Mouse (Mus musculus): Measurements from ENCODE around the gene Mcam. TPM values are rescaled to one million over a fixed set of nuclear protein-coding genes. Genes with fewer than 3 reads are reported as not detected.

Gene Mcam
- polyA plus RNA-seq, 2 experiments = 3.1 to 6.2 TPM

- Histone ChIP-seq H3K27ac (no peak overlapping the region), H3K36me3 (replicated peaks; ENCODE audit: control insufficient read depth, insufficient read depth, low read depth) (no peaks in the 10 kb centered on the region; the same call in 1 of the 2 replicates), H3K27me3 (ENCODE audit: control insufficient read depth, insufficient read depth, low read length) (no peaks in the 10 kb centered on the region), H3K9ac (replicated peaks) (no peak overlapping the region), H3K4me3 (ENCODE audit: insufficient read depth in 1 of 2, low read depth in 2 of 2, low read length in 2 of 2) (no peak overlapping the region), H3K4me2 (ENCODE audit: low read depth) (no peak overlapping the region), H3K9me3 (ENCODE audit: control insufficient read depth, low read length) (no peaks in the 10 kb centered on the region), H3K4me1 (replicated peaks; ENCODE audit: control insufficient read depth in 2 of 2, insufficient read depth in 2 of 2, low read length in 1 of 2) (no peaks in the 10 kb centered on the region)
- WGBS (ENCODE audit: insufficient replicate concordance) = 81% methylated on average over 5 of the region's 5 CpGs
- DNase-seq (ENCODE audit: low read depth in 3 of 3, low spot score in 3 of 3) = no peak
- no peak for TF ChIP-seq CTCF (IDR thresholded peaks at IDR 0.05; ENCODE audit: low read depth)
- TF ChIP-seq EP300 (IDR thresholded peaks at IDR 0.05; ENCODE audit: low read depth) = no peak
- no peak for ATAC-seq (ENCODE audit: insufficient read depth)
These were observed 9.2 kb downstream of the Mcam start for GRCm38 (mm10) chr9:44143421-44143820.

- DNase-seq (ENCODE audit: low read depth in 3 of 3, low spot score in 3 of 3) = no peak
These were observed 9.9 kb downstream of the Mcam start for GRCm38 (mm10) chr9:44144023-44144717.

GRCm38 (mm10) chr9:44144718-44145060 lies 10.4 kb downstream of the Mcam start:
- TF ChIP-seq EP300 (IDR thresholded peaks at IDR 0.05; ENCODE audit: low read depth) = no peak
- no peak for TF ChIP-seq CTCF (IDR thresholded peaks at IDR 0.05; ENCODE audit: low read depth)
- no peaks in the 10 kb centered on the region for H3K4me1 ChIP-seq (replicated peaks; ENCODE audit: control insufficient read depth in 2 of 2, insufficient read depth in 2 of 2, low read length in 1 of 2)
- no peak overlapping the region for H3K27ac ChIP-seq
- no peak for ATAC-seq (ENCODE audit: insufficient read depth)
- H3K27me3 ChIP-seq (ENCODE audit: control insufficient read depth, insufficient read depth, low read length) = no peaks in the 10 kb centered on the region
- H3K9me3 ChIP-seq (ENCODE audit: control insufficient read depth, low read length) = no peaks in the 10 kb centered on the region
- H3K4me3 ChIP-seq (ENCODE audit: insufficient read depth in 1 of 2, low read depth in 2 of 2, low read length in 2 of 2) = no peak overlapping the region
- H3K4me2 ChIP-seq (ENCODE audit: low read depth) = no peak overlapping the region
- H3K36me3 ChIP-seq (replicated peaks; ENCODE audit: control insufficient read depth, insufficient read depth, low read depth) = peaks cover 2% of the 10 kb centered on the region
- no peak overlapping the region for H3K9ac ChIP-seq (replicated peaks)
- DNase-seq (ENCODE audit: low read depth in 3 of 3, low spot score in 3 of 3) = no peak

More at GRCm38 (mm10) chr9:44144023-44144717, 9.9 kb downstream of the Mcam start:
- H3K4me1 ChIP-seq (replicated peaks; ENCODE audit: control insufficient read depth in 2 of 2, insufficient read depth in 2 of 2, low read length in 1 of 2) = no peaks in the 10 kb centered on the region
- 53% methylated on average over 7 of the region's 8 CpGs for WGBS (ENCODE audit: insufficient replicate concordance)
- no peak overlapping the region for H3K4me3 ChIP-seq (ENCODE audit: insufficient read depth in 1 of 2, low read depth in 2 of 2, low read length in 2 of 2)
- no peak overlapping the region for H3K27ac ChIP-seq
- no peak overlapping the region for H3K4me2 ChIP-seq (ENCODE audit: low read depth)
- no peaks in the 10 kb centered on the region for H3K27me3 ChIP-seq (ENCODE audit: control insufficient read depth, insufficient read depth, low read length)
- H3K9ac ChIP-seq (replicated peaks) = no peak overlapping the region
- no peaks in the 10 kb centered on the region; the same call in none of the 2 replicates for H3K36me3 ChIP-seq (replicated peaks; ENCODE audit: control insufficient read depth, insufficient read depth, low read depth)
- H3K9me3 ChIP-seq (ENCODE audit: control insufficient read depth, low read length) = no peaks in the 10 kb centered on the region
- TF ChIP-seq CTCF (IDR thresholded peaks at IDR 0.05; ENCODE audit: low read depth) (peak; percentile 11; the same call in 1 of the 2 replicates), EP300 (IDR thresholded peaks at IDR 0.05; ENCODE audit: low read depth) (no peak)
- ATAC-seq (ENCODE audit: insufficient read depth) = no peak

GRCm38 (mm10) chr9:44147290-44147689 lies 13.0 kb downstream of the Mcam start:
- Histone ChIP-seq H3K27me3 (ENCODE audit: control insufficient read depth, insufficient read depth, low read length) (no peaks in the 10 kb centered on the region), H3K27ac (no peak overlapping the region), H3K36me3 (replicated peaks; ENCODE audit: control insufficient read depth, insufficient read depth, low read depth) (peaks cover 4% of the 10 kb centered on the region), H3K9ac (replicated peaks) (no peak overlapping the region), H3K4me3 (ENCODE audit: insufficient read depth in 1 of 2, low read depth in 2 of 2, low read length in 2 of 2) (no peak overlapping the region), H3K9me3 (ENCODE audit: control insufficient read depth, low read length) (no peaks in the 10 kb centered on the region), H3K4me2 (ENCODE audit: low read depth) (no peak overlapping the region), H3K4me1 (replicated peaks; ENCODE audit: control insufficient read depth in 2 of 2, insufficient read depth in 2 of 2, low read length in 1 of 2) (no peaks in the 10 kb centered on the region)
- peak; percentile 52 for TF ChIP-seq CTCF (IDR thresholded peaks at IDR 0.05; ENCODE audit: low read depth)
- TF ChIP-seq EP300 (IDR thresholded peaks at IDR 0.05; ENCODE audit: low read depth) = no peak
- ATAC-seq (ENCODE audit: insufficient read depth) (no peak), DNase-seq (ENCODE audit: low read depth in 3 of 3, low spot score in 3 of 3) (no peak)
- 60% methylated on average over 3 of the region's 3 CpGs for whole genome bisulfite sequencing (ENCODE audit: insufficient replicate concordance)

GRCm38 (mm10) chr9:44159886-44160285 lies 25.6 kb downstream of the Mcam start:
- no peak for DNase-seq (ENCODE audit: low read depth in 3 of 3, low spot score in 3 of 3)
- H3K27ac ChIP-seq = no peak overlapping the region
- H3K9me3 ChIP-seq (ENCODE audit: control insufficient read depth, low read length) = no peaks in the 10 kb centered on the region
- WGBS (ENCODE audit: insufficient replicate concordance) = 73% methylated on average over 3 of the region's 3 CpGs
- no peak overlapping the region for H3K9ac ChIP-seq (replicated peaks)
- TF ChIP-seq CTCF (IDR thresholded peaks at IDR 0.05; ENCODE audit: low read depth) (no peak), EP300 (IDR thresholded peaks at IDR 0.05; ENCODE audit: low read depth) (no peak)
- H3K4me1 ChIP-seq (replicated peaks; ENCODE audit: control insufficient read depth in 2 of 2, insufficient read depth in 2 of 2, low read length in 1 of 2) = no peaks in the 10 kb centered on the region
- H3K4me3 ChIP-seq (ENCODE audit: insufficient read depth in 1 of 2, low read depth in 2 of 2, low read length in 2 of 2) = no peak overlapping the region
- no peak for ATAC-seq (ENCODE audit: insufficient read depth)
- H3K4me2 ChIP-seq (ENCODE audit: low read depth) = no peak overlapping the region
- H3K36me3 ChIP-seq (replicated peaks; ENCODE audit: control insufficient read depth, insufficient read depth, low read depth) = peaks cover 29% of the 10 kb centered on the region
- H3K27me3 ChIP-seq (ENCODE audit: control insufficient read depth, insufficient read depth, low read length) = no peaks in the 10 kb centered on the region

Measured in liver, embryonic 14.5 days (tissue).